Mouse (Mus musculus) C2C12 (cell line): Measurements from ENCODE around the gene Bnip2.

Source experiments
- CEBPB ChIP-seq: IDR thresholded peaks from one replicate; pipeline ENCODE4 v1.6.1; 2011; ENCODE audit warnings: low read depth, mild to moderate bottlenecking, control low read depth, moderate library complexity
- CTCF ChIP-seq: IDR thresholded peaks from one replicate; pipeline ENCODE4 v1.5.1; 2011; ENCODE audit not compliant: control insufficient read depth, insufficient read depth, insufficient read length

- TF ChIP-seq CTCF (no peak), CEBPB (no peak)
These were observed 20.6 kb downstream of the Bnip2 start for GRCm38 (mm10) chr9:70009754-70010304.
